Mouse (Mus musculus): ENCODE measurements around the gene Tprg.

DNA sequence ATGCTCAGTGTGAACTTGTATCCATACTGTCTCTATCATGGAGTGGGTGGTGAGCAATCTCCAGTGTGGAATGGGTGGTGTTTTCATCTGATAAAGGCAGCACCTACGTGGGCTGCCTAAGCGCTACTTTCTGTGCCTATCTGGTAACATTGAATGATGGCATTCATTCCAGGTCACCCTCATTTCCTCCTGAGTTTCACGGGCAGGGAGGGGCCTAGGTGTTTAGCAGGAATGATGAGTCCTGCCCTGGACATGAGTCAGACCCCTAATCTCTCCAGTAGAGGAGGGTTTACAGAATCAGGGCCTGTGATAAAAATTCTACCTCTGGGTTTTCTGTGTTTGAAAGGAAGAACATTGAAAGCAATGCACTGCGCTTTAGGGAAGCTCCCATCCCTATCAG, 4.1 kb upstream of the Tprg start:
- TF ChIP-seq CTCF (IDR thresholded peaks at IDR 0.05; ENCODE audit: borderline replicate concordance, control insufficient read depth, extremely low read depth, insufficient read depth, low read length, poor library complexity) = no peak
- TF ChIP-seq POLR2A (IDR thresholded peaks at IDR 0.05; ENCODE audit: control insufficient read depth, extremely low read depth, insufficient read depth, low read length, poor library complexity) = no peak
